Mouse (Mus musculus) urinary bladder, postnatal 14 days (tissue): ENCODE data around the gene Orai1.
"Not testable (repeated sequence)": the region's sequence is repeated elsewhere in the genome, so short reads cannot be mapped to it uniquely, and the experiment has no call there.

Source experiments
- DNase-seq: peaks from one replicate; pipeline ENCODE4 v3.0.0; 2021; ENCODE audit warnings: low spot score

Gene Orai1

DNA sequence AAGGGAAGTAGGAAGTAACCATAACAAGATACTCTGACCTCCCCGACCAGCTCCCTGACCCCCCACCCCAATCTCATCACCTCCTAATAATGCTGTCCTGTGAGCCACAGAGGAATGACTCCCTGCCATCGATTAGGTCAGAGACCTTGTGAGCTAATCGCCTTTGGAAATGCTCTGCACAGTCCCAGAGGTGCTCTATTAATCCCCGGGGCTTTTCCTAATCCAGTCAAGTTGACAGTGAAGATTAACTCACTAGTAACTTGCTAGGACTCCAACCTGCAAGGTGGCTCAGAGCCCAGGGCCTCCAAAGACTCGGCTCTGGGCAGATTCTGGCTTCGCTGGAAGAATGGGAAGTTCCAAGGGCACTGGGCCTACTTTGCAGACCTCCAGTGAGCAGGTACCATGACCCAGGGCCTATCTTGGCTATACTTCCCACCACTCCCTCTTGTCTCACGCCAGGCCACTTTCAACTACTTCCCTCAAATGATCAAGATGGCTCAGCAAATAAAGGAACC lies 18.8 kb downstream of the Orai1 start:
- no peak for DNase-seq

DNA sequence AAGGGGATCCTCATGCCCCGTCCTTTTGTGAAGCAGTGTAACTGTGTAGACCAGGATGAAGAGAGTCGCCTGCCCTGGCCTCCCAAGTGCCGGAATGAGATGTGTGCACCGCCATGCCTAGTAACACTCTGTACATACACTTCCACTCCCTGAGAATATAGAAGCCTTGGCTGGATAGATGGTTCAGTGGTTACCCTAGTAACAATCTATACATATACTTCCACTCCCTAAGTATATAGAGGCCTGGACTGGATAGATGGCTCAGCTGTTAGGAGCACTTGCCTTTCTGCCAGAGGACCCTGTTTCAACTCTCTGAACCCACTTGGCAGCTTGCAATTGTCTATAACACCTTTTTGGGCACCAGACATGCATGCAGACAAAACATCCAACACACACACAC lies 20.2 kb downstream of the Orai1 start:
- DNase-seq: no peak

GRCm38 (mm10) chr5:123035564-123035963 lies 20.7 kb downstream of the Orai1 start:
- peak; percentile 35 for DNase-seq

DNA sequence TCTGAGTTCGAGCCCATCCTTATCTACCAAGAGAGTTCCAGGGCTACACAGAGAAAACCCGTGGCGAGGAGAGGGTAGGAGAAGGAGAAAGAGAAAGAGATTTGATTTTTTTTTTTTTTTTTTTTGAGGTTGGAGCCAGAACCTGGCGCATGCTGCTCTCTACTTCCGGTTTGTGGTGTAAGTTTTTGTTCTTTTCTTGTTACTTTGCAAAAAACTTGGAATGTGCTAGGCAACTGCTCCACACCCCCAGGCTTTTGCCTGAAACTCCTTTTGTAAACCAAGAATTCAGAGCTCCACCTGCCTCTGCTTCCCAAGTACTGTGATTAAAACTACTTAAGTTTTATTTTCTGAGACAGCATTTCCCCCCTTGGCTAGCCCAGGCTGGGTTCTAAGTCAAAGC lies 23.2 kb downstream of the Orai1 start:
- no peak for DNase-seq

- peak; percentile 77 for DNase-seq
These were observed 24.4 kb downstream of the Orai1 start for GRCm38 (mm10) chr5:123039120-123039752.

- no peak for DNase-seq
These were observed 25.9 kb downstream of the Orai1 start for GRCm38 (mm10) chr5:123040796-123041195.

DNA sequence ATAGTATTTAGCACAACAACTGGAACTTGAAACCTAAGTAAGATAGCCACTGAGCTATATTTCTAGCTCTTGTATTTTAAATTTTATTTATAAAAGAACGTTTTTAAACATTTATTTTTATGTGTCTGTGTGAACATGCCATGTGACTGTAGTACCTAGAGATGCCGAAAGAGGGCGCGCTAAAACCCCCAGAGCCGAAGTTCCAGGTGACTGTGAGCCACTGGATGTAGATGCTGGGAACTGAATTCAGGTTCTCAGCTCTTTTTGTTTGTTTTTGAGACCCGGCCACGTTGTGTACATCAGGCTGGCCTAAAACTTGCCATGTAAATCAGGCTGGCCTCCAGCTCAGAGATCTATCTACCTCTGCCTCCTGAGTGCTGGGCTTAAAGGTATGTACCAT lies 29.0 kb downstream of the Orai1 start:
- DNase-seq: no peak

DNA sequence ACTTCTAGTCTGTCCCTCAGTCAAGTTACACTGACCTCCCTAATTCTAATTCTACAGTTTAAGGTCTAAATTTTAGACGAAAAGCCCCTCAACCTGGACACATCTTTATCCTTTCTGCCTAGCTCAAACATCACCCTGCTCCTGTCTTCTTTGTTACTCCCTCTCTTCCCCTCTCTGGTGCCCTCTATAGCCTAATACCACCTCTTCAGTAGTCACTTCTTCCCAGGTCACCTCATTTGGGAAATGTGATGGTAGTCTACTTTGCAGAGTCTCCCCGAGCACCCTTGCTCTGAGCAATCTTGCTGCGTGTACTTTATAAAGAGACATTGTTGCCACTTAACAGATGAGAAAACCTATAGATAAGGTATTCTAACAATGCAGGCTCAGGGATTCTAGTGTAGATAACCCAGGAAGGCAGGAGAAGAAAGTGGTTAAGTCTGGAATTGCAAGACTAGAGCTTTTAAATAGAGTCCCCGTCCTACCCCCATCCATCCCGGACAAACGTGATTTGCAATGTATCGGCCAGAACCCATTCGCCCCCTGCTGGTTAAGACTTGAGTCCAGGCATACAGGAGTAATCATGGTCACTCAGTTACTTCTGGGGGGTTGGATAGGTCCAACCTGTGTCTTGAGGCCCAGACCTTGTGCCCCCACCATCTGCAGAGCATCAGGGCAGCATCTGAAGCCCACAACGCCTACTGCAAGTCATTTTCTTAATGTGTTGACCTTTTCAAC lies 30.9 kb downstream of the Orai1 start:
- DNase-seq: peak; percentile 80

- no peak for DNase-seq
These were observed 32.0 kb downstream of the Orai1 start, which contains the start of gene Morn3 for GRCm38 (mm10) chr5:123046916-123047315. Gene Morn3 (minus strand): TSS chr5:123047016.

DNA sequence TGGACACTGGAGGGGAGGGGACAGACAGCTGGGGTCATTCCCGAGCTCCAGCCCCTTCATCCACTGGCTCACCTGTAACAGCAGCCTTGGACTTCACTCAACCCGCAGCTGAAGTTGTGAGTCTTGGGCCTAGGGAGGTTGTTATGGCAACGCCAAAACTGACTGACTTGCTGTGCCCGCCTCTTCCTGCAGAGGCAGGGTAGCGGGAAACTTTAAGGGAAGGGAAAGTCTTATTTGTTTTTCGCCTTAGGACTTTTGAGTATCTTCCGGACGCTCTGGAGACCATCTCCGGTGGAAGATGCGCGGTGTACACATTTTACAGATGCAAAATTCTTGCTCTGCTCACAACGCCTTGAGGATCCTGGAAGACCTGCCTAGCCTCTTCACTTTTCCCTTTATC lies 34.4 kb downstream of the Orai1 start:
- no peak for DNase-seq

GRCm38 (mm10) chr5:123050918-123051317 lies 36.0 kb downstream of the Orai1 start:
- DNase-seq: peak; percentile 42

DNA sequence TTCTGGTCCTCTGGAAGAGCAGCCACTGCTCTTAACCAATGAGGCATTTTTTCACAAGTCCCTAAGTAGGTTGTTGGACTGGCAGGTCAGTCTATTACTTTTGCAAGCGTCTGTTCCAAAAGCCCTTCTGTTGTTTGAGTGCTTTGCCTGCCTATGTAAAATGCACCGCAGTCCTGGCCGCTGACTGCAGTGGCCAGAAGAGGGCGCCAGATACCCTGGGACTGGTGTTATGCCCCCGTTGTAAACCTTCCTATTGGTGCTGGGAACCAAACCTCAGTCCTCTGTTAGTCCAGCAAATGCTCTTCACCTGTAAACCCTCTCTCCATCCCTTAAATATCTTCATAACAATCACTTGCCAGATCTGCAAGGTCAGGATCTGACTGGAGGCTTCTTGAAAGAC lies 36.9 kb downstream of the Orai1 start:
- no peak for DNase-seq

GRCm38 (mm10) chr5:123057366-123058250 lies 42.7 kb downstream of the Orai1 start:
- peak; percentile 99 for DNase-seq

DNA sequence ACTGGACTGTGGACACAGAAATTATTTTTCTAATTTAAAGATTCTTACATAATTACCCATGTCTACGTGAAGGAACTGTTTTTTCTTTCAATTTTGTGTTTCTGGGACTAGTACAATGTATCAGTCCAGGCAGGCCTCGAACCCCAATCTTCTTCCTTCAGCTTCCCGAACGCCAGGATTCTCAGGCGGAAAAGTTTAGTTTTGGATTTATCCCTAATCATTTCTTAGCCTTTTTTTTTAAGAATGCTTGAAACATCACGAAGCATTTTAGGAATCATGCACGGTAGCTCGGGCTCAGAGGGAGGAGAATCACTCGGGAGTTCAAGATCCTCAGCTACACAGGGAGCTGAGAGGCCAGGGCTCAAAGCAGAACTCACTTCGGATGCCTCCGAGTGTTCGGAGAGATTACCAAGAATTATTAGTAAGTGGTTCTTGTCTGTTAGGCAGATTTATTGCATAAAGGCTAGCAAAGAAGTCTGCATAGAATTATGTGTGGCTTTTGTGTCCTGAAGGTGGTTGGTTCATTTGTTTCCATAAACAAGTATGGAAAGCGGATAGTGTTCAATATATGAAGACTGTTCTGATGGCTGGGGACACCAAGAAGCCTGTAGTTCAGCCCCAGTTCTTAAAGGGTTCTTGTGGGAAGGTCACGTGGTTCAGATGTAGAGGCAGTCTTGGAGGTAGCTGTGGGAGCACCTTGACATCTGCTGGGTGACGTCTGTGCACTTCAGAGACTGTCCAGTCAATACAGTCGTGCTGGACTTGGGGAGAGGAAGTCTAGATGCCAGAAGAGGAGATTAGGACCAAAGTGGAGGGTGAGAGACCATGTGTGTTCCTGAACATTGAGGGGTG lies 43.6 kb downstream of the Orai1 start:
- DNase-seq: no peak

DNA sequence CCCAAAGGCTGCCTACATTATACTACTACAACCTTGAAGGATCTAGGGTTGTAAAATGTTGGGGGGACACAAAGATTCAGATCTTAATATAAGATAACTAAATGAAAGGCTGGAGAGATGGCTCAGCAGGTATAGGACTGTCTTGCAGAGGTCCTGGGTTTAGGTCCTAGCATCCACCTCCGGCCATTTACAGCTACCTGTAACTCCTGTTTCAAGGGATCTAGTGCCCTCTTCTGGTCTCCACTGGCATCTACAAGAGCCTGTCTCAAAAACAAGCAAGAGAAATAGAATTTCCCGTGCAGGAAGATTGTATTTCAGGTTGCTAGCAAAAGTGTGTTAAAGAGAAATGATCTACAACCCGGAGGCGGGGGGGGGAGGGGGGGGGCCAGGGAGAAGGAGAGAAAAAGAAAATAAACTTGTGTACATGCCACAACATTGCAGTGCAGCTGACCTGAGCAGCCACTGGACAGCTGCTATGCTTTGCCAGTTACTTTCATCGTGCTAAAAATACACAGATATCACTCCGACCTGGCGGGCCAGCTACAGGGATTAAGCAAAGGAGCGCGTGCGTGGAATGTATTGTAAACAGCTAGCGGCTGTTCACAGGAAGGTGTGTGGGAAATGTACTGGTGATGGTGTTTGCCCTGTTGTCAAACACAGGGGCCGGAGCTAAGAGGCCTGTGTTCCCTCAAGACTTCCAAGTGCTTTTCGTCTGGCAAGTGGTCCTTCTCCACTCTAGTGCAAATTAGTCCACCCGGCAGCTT lies 45.1 kb downstream of the Orai1 start:
- DNase-seq: peak; percentile 53

DNA sequence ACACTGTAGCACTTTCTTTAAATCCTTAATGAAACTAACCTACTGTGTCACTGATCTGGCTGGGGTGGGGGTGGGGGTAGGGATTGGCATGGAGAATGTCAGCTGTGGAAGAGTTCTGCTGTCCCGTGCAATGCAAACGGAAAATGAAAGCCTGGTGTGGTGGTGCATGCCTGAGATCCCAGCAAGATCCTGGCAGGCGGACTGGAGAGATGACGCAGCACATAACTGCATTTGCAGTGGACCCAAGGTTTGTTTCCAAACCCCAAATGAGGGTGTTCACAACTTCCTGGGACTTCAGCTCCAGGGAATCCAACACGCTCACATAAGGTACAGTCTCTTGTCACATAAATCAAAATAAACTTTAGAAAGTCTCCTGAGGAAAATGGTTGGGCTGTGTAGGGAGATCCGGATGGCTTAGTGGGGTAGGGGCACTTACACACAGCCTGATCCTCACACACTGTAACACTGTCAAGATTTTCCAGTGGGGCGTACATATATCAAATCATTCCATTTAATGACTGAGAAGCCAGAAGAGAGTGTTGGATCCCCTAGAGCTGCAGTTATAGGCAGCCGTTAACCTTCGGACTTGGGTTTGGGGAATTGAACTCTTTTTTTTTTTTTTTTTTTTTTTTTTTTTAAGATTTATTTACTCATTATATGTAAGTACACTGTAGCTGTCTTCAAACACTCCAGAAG lies 46.0 kb downstream of the Orai1 start:
- DNase-seq: no peak

DNA sequence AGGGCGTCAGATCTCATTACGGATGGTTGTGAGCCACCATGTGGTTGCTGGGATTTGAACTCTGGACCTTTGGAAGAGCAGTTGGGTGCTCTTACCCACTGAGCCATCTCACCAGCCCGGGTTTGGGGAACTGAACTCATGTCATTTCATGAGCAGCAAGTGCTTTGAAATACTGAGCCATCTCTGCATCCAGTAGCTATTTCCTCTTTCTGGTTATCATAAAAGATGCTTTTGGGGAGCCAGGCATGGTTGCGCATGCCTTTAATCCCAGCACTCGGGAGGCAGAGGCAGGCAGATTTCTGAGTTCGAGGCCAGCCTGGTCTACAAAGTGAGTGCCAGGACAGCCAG lies 46.5 kb downstream of the Orai1 start:
- not testable (repeated sequence) for DNase-seq

DNA sequence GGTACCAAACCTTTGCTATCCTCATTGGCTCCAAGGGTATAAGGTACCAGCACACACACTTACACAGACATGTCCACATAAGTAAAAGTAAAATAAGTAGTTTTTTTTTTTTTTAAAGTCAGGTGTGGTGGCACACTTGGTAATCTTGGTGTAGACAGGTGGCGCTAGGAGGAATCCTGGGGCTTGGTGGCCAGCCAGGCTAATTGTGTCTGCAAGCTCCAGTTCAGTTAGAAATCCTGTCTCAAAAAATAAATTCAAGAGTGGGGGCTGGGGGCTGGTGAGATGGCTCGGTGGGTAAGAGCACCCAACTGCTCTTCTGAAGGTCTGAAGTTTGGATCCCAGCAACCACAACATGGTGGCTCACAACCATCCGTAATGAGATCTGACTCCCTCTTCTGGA lies 48.3 kb downstream of the Orai1 start:
- no peak for DNase-seq

DNA sequence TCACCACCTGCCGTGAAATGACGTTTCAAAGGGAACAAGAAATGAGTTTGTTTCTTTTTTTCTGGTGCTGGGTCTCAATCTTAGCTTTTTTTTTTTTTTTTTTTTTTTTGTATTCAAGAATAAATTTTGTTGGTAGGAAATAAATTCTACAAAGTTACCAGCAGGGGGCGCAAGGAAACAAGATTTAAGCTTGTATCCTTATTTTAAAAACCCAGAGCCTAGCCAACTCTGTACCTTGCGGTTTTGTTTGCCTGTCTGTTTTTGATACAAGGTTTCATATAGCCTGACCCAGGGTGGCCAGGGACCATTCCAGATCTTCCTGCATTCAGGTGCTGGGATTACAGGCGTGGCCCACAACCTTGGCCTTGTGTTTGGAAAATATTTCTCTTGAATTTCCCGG lies 49.3 kb downstream of the Orai1 start:
- DNase-seq: peak; percentile 69

DNA sequence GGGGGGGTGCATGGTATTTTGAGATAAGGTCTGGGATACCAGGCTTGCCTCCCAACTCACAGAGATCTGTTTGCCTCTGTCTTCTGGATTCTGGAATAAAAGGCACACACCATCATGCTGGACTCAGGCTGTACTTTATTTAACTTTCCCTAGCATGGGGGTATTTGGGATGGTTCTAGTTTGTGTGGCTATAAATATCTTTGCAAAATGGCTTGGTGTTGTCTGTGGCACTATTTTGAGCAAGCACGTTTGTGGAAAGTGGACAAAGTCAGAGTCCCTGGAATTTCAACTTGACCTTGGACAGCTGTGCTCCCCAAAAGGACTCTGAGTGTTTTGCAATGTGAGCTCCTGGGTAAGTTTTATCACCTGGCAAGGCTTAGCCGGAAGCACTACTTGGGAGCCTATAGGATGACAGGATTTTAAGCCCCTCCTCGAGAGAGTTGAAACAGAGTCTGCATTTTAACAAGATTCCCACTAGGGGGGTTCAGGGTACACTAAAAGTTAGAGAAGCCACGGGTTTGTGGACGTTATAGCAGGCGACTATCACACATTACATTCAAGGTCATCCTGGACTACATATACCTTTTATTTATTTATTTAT lies 52.6 kb downstream of the Orai1 start:
- no peak for DNase-seq
